Mouse (Mus musculus) midbrain, postnatal 0 days (tissue): ENCODE data around the gene Sh3bgrl3. TPM values are rescaled to one million over a fixed set of nuclear protein-coding genes. Genes with fewer than 3 reads are reported as not detected.

Experiments used
- ATAC-seq: fragments of 200-750 bp; cut with Nextera tagmentation; 2 replicates; pipeline ENCODE4 v1.8.0; 2017; ENCODE audit warnings: moderate number of reproducible peaks, mild to moderate bottlenecking, moderate TSS enrichment, moderate library complexity; ENCODE audit not compliant: low FRiP score
- DNase-seq: peaks from one replicate; pipeline ENCODE4 v3.0.0-alpha.2; 2015; ENCODE audit warnings: low spot score
- H3K27ac ChIP-seq: fragments of 300-500 bp; sonication (generic); 2 replicates; pipeline ENCODE4 v1.5.1; 2014; ENCODE audit warnings: low read depth, mild to moderate bottlenecking, low read length, mixed read lengths
- H3K27me3 ChIP-seq: fragments of 300-500 bp; sonication (generic); 2 replicates; pipeline ENCODE4 v1.6.1; 2014; ENCODE audit warnings: low read length, control low read depth, mixed read lengths; ENCODE audit not compliant: insufficient read depth
- H3K36me3 ChIP-seq: fragments of 300-500 bp; sonication (generic); 2 replicates; pipeline ENCODE4 v1.6.1; 2014; ENCODE audit warnings: low read length, control low read depth, mixed read lengths; ENCODE audit not compliant: insufficient read depth
- H3K4me1 ChIP-seq: fragments of 300-500 bp; sonication (generic); 2 replicates; pipeline ENCODE4 v1.6.1; 2014; ENCODE audit warnings: mild to moderate bottlenecking, control low read depth, antibody characterized with exemption, low read length, mixed read lengths; ENCODE audit not compliant: insufficient read depth
- H3K4me2 ChIP-seq: fragments of 300-500 bp; sonication (generic); 2 replicates; pipeline ENCODE4 v1.6.1; 2014; ENCODE audit warnings: low read depth, mild to moderate bottlenecking, low read length, mixed read lengths; ENCODE audit not compliant: poor library complexity, severe bottlenecking
- H3K4me3 ChIP-seq: fragments of 300-500 bp; sonication (generic); 2 replicates; pipeline ENCODE4 v1.5.1; 2014; ENCODE audit warnings: low read depth, mild to moderate bottlenecking, low read length, moderate library complexity
- H3K9ac ChIP-seq: fragments of 300-500 bp; sonication (generic); replicated peaks from 2 replicates; pipeline ENCODE4 v1.6.1; 2014; ENCODE audit warnings: mild to moderate bottlenecking, low read length, moderate library complexity, mixed read lengths; ENCODE audit not compliant: poor library complexity, severe bottlenecking
- H3K9me3 ChIP-seq: fragments of 300-500 bp; sonication (generic); 2 replicates; pipeline ENCODE4 v1.6.1; 2016; ENCODE audit warnings: low read length, control low read depth
- CTCF ChIP-seq: IDR thresholded peaks from 2 replicates; pipeline ENCODE4 v1.5.1; 2016; ENCODE audit warnings: antibody characterized with exemption, mild to moderate bottlenecking
- WGBS: fragments of 180-500 bp; shearing (Covaris S2); extraction: QIAGEN DNeasy Blood & Tissue Kit; methylation state at CpG from one replicate; pipeline ENCODE4 v1.1.7; 2014; 5-methylcytosine and 5-hydroxymethylcytosine counted together
- polyA plus RNA-seq: library from polyadenylated mRNA; unstranded; fragments of >200 nt; fragmentation: Nextera tagmentation; extraction: Ambion mirVana; gene quantifications from 2 replicates; pipeline ENCODE4 v1.2.1, GENCODE M21; 2015
- total RNA-seq: library from RNA; depleted of rRNA; stranded (reverse); fragments of >200 nt; gene quantifications from 2 replicates; pipeline ENCODE4 v1.2.3, GENCODE M21; 2014

The Sh3bgrl3 gene
- total and polyA plus RNA-seq, 2 experiments from 2014 or later, result 224 to 565 TPM

DNA sequence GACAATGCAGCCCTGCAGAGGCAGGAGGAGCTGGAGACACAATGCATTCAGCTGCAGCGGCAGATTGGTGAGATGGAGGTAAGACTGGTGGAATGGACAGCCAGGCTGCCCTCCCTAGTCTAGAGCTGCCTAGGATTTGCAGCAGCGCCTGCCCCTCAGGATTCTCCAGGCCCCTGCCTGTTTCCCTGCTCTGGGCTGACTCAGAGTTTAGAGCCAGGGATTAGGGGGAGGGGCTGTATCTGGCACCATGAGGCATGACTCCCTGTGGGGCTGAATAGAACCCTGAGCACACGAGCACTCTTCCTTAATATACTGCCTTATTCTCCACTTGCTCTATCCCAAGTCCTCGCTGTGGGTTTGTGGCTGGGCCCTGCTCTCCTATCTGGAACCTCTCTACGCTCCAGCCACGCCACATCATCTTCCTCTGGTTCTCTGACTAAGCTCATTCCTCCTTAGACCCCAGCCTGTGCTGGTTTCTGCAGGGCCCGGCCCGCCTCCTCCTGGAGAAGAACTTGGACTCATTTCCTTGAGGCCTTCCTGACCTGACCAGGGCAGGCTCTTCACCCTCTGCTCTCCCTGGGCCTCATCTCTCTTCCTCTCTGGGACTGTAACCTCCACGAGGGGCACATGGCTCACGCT is 15.1 kb downstream of the Sh3bgrl3 start:
- no peak overlapping the region; the same call in 1 of the 2 replicates for H3K27ac ChIP-seq
- no peaks in the 10 kb centered on the region for H3K4me1 ChIP-seq
- H3K9ac ChIP-seq, result no peak overlapping the region
- ATAC-seq, result peak; percentile 44; the same call in 1 of the 2 replicates
- H3K36me3 ChIP-seq, result no peaks in the 10 kb centered on the region
- WGBS, result 47% methylated on average over 10 of the region's 10 CpGs
- TF ChIP-seq CTCF, result no peak
- H3K4me2 ChIP-seq, result no peak overlapping the region
- no peak for DNase-seq
- H3K4me3 ChIP-seq, result no peak overlapping the region
- no peaks in the 10 kb centered on the region for H3K27me3 ChIP-seq
- H3K9me3 ChIP-seq, result no peaks in the 10 kb centered on the region

DNA sequence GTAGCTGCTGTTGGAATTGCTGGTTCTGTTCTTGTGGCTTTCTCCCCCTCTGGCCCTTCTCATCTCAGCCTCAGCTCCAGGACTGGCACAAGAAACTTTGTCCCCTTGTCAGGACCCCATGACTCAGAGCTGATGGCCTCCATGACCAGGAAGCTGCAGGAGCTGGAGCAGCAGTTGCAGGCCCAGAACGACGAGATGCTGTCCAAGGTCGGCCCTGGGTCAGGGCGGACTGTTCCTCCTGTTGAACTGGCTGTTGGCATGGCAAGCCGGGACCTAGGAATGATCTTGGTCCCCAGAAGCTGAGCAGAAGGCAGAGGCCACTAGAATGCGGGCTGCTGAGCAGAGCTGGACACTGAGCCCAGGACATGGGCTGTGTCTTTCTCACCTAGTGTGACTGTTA is 16.2 kb downstream of the Sh3bgrl3 start:
- no peak for DNase-seq
- 83% methylated on average over 6 of the region's 6 CpGs for WGBS

DNA sequence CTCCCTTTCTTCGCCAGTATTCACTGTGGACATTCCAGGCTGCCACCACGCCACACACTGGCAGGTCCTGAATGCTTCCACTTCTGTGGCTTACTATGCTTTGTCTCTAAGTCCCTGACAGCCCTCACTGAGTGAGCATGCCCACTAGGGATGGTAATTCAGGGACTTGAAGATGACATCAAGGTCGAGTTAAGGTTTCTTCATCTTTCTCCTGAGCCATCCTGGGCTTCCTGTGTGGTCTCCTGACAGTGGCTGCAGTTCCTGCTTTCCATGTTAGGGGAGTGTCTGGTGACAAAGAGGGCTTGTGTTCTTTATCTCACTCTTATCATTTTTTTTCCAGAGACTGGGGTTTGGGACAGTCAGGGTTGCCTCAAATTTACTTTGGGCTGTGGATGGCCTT is 17.9 kb downstream of the Sh3bgrl3 start:
- Histone ChIP-seq H3K9me3 (no peaks in the 10 kb centered on the region), H3K4me1 (no peaks in the 10 kb centered on the region), H3K4me3 (no peak overlapping the region), H3K27me3 (no peaks in the 10 kb centered on the region), H3K27ac (no peak overlapping the region), H3K36me3 (no peaks in the 10 kb centered on the region), H3K9ac (no peak overlapping the region), H3K4me2 (no peak overlapping the region)
- DNase-seq (no peak), ATAC-seq (no peak)
- WGBS, result 50% methylated on average over 3 of the region's 3 CpGs
- no peak for TF ChIP-seq CTCF

More for the DNA sequence above, 16.2 kb downstream of the Sh3bgrl3 start:
- H3K36me3 ChIP-seq, result no peaks in the 10 kb centered on the region
- no peaks in the 10 kb centered on the region for H3K9me3 ChIP-seq
- no peak overlapping the region for H3K27ac ChIP-seq
- no peak overlapping the region for H3K4me2 ChIP-seq
- no peaks in the 10 kb centered on the region for H3K27me3 ChIP-seq
- TF ChIP-seq CTCF, result no peak
- no peak for ATAC-seq
- H3K9ac ChIP-seq, result no peak overlapping the region
- no peaks in the 10 kb centered on the region for H3K4me1 ChIP-seq
- H3K4me3 ChIP-seq, result no peak overlapping the region

DNA sequence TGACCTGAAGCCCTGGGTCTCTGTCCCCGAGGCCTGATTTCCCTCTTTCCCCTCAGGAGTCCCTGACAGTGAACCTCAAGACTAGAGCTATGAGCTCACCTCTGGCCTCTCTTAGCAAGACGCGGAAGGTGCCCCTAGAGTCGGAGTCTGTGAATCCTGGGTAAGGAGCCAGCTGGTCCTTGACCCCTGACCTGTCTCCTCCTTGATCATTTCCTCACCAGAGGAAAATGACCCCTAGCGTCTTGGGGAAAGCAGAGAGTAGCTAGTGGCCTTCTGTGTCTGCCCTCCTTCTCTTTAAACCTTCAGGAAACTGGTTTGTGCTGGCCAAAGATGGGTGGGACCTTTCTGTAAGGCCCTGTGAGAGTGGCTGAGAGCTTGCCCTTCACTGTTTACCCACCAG is 20.4 kb downstream of the Sh3bgrl3 start:
- Histone ChIP-seq H3K27me3 (no peaks in the 10 kb centered on the region), H3K36me3 (no peaks in the 10 kb centered on the region), H3K9me3 (no peaks in the 10 kb centered on the region), H3K9ac (no peak overlapping the region), H3K4me1 (no peaks in the 10 kb centered on the region), H3K27ac (no peak overlapping the region), H3K4me2 (no peak overlapping the region), H3K4me3 (no peak overlapping the region)
- WGBS, result 73% methylated on average over 5 of the region's 5 CpGs
- ATAC-seq (no peak), DNase-seq (no peak)
- TF ChIP-seq CTCF, result no peak

DNA sequence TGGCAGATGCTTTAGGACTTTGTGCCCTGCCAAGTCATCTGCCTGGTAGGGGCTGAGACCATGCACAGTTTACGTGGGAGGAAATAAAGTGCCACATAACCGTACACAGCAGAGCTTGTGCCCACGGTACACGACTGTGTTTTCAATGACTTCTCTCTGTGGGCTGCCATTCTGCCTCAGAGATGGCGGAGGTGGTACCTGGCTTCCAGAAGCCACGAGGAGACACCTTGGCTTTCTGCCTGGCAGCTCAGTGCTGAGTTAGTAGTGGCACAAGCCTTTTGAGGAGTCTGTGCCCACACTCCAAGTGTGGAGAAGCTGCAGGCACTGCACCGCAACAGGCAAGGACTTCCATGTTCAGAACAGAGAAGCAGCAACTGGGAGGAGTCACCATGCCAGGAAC is 20.9 kb downstream of the Sh3bgrl3 start:
- 86% methylated on average over 7 of the region's 7 CpGs for WGBS
- no peak for TF ChIP-seq CTCF

DNA sequence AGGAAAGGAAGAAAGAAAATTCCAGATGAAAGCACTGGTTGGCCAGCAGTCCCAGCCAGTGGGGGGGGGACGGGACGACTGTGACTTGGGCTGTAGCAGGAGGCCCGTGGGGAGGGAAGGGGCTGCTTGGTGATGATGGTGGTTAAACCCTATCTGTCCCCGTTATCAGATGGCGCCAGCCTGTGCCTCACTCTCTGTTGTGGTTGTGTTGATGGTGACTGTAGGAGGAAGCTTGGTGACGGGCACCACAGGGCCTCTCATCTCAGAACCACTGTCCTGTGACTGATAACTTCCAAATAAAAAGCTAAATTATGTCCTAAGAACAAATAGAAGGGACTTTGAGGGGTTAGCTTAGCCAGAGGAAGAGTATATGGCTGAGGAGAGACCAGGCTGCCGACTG is 22.5 kb downstream of the Sh3bgrl3 start:
- 78% methylated on average over 7 of the region's 7 CpGs for WGBS
- Histone ChIP-seq H3K27me3 (no peaks in the 10 kb centered on the region), H3K9me3 (no peaks in the 10 kb centered on the region), H3K27ac (no peak overlapping the region), H3K4me2 (no peak overlapping the region), H3K4me3 (no peak overlapping the region), H3K9ac (no peak overlapping the region), H3K4me1 (no peaks in the 10 kb centered on the region), H3K36me3 (no peaks in the 10 kb centered on the region)
- no peak for TF ChIP-seq CTCF
- no peak for ATAC-seq
- DNase-seq, result no peak

More for the DNA sequence above, 20.9 kb downstream of the Sh3bgrl3 start:
- Histone ChIP-seq H3K9ac (no peak overlapping the region), H3K27me3 (no peaks in the 10 kb centered on the region), H3K36me3 (no peaks in the 10 kb centered on the region), H3K9me3 (no peaks in the 10 kb centered on the region), H3K4me1 (no peaks in the 10 kb centered on the region), H3K4me3 (no peak overlapping the region), H3K27ac (no peak overlapping the region), H3K4me2 (no peak overlapping the region)
- no peak for ATAC-seq
- DNase-seq, result no peak
